Mouse (Mus musculus) liver, adult 2 months (tissue): ENCODE results near the gene Usp3.

Source experiments
- CTCF ChIP-seq: fragments of 200-500 bp; IDR thresholded peaks from 2 replicates; pipeline ENCODE4 v1.5.1; 2011; ENCODE audit warnings: low read depth, low read length, control low read depth
- POLR2A ChIP-seq: fragments of 200-500 bp; IDR thresholded peaks from 2 replicates; pipeline ENCODE4 v1.6.1; 2011; ENCODE audit warnings: low read length, control low read depth; ENCODE audit not compliant: insufficient read depth; ENCODE audit errors: extremely low read depth

GRCm38 (mm10) chr9:66580722-66581121 is 12.2 kb downstream of the Usp3 start:
- TF ChIP-seq CTCF (no peak), POLR2A (no peak)
